Mouse (Mus musculus) lung, adult 2 months (tissue): ENCODE results near the gene Clec2i.

Experiments
- CTCF ChIP-seq: fragments of 200-500 bp; IDR thresholded peaks from 2 replicates; pipeline ENCODE4 v1.5.1; 2011; ENCODE audit warnings: mild to moderate bottlenecking, low read length, control low read depth; ENCODE audit not compliant: insufficient read depth
- POLR2A ChIP-seq: fragments of 200-500 bp; IDR thresholded peaks from 2 replicates; pipeline ENCODE4 v1.6.1; 2011; ENCODE audit warnings: low read depth, mild to moderate bottlenecking, control low read depth, low read length, borderline replicate concordance; ENCODE audit errors: extremely low read depth

DNA sequence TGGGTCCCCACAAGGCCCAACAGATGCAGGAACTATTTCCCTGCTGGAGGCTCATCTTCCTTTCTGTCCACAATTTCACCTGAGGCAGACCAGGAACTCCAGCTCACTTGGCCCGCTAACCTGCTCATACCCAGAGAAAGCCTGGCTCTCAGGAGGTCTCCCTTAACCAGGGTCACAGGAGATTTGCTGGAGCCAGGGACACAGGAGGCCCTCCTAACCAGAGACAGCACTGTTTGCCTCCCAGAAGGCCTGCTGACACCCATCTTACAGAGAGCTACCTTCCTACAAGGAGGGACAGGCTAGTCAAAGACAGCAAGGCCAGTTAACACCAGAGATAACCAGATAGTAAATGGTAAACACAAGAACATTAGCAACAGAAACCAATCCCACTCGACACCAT is 29.4 kb upstream of the Clec2i start:
- TF ChIP-seq CTCF (no peak), POLR2A (no peak)
